ENCODE assay signal across 21 mouse cellular contexts in genomic region chr12:85930713-85931112, GRCm38 (mm10).
DNase-seq lines count a peak whose midpoint lies in the region; ATAC-seq and TF ChIP-seq lines count a peak whose summit lies in the region.
"Had no signal": no experiment of that assay in that cellular context is flagged by ENCODE, and none has a peak within 500 bp of the region (broad histone marks: within the 10 kb centered on the region; RNA-seq: fewer than 3 reads in every experiment).

No protein-coding gene starts in this region.

- peaks cover 6% of the 10 kb centered on the region; the same call in 1 of the 2 replicates for H3K36me3 ChIP-seq in hindbrain, postnatal 0 days (ENCODE audit: insufficient read depth, low read length)
- H3K36me3 ChIP-seq in hindbrain, embryonic 12.5 days = peaks cover 21% of the 10 kb centered on the region
- H3K36me3 ChIP-seq in stomach, postnatal 0 days (ENCODE audit: control insufficient read depth, insufficient read depth, low read length) = 0 out of 2 replicates have a peak, but pooled peaks cover 7% of the 10 kb centered on the region
- H3K36me3 ChIP-seq in neural tube, embryonic 15.5 days = peaks cover 15% of the 10 kb centered on the region

- WGBS in hindbrain, postnatal 0 days = 85% methylated on average over 3 of the region's 3 CpGs
- WGBS in hindbrain, embryonic 12.5 days = 91% methylated on average over 3 of the region's 3 CpGs
- 86% methylated on average over 3 of the region's 3 CpGs for WGBS in stomach, postnatal 0 days
- WGBS in neural tube, embryonic 15.5 days = 81% methylated on average over 3 of the region's 3 CpGs

- no peak for TF ChIP-seq EP300 in stomach, postnatal 0 days (optimal IDR thresholded peaks at IDR 0.05)

- peak; percentile 41 for TF ChIP-seq CTCF in hindbrain, postnatal 0 days (IDR thresholded peaks at IDR 0.05; ENCODE audit: low read depth)
- peak; percentile 23; the same call in 1 of the 2 replicates for TF ChIP-seq CTCF in stomach, postnatal 0 days (IDR thresholded peaks at IDR 0.05; ENCODE audit: low read depth)

- H3K27ac ChIP-seq in hindbrain, postnatal 0 days = no peak overlapping the region
- H3K27ac ChIP-seq in hindbrain, embryonic 12.5 days = no peak overlapping the region
- no peak overlapping the region for H3K27ac ChIP-seq in stomach, postnatal 0 days (replicated peaks)
- H3K27ac ChIP-seq in neural tube, embryonic 15.5 days (replicated peaks) = no peak overlapping the region
- H3K27ac ChIP-seq: embryonic facial prominence, embryonic 10.5 days; forebrain, embryonic 15.5 days; macrophage had no signal

- H3K9ac ChIP-seq in hindbrain, postnatal 0 days (replicated peaks; ENCODE audit: low read length) = no peak overlapping the region
- H3K9ac ChIP-seq in hindbrain, embryonic 12.5 days = no peak overlapping the region
- H3K9ac ChIP-seq in stomach, postnatal 0 days (ENCODE audit: low read length) = no peak overlapping the region
- H3K9ac ChIP-seq in neural tube, embryonic 15.5 days (replicated peaks) = no peak overlapping the region
- H3K9ac ChIP-seq: forebrain, embryonic 15.5 days; heart, embryonic 12.5 days had no signal

- DNase-seq in cerebellum, postnatal 10 days = peak; percentile 36 to 46
- no peak for DNase-seq in cerebellum, adult 9-11 months
- no peak for DNase-seq in hindbrain, postnatal 0 days (ENCODE audit: low spot score)
- DNase-seq in retina, embryonic 14.5 days (ENCODE audit: low spot score) = peak; percentile 7
- no peak for DNase-seq in retina, postnatal 1 day
- no peak for DNase-seq in stomach, postnatal 0 days (ENCODE audit: low spot score)
- DNase-seq: heart, postnatal 36 days; kidney, adult 18-20 months; kidney, postnatal 25 days; layer of hippocampus, adult 9-11 months; right cerebral cortex, adult 18-20 months had no signal

- no peaks in the 10 kb centered on the region for H3K4me1 ChIP-seq in hindbrain, postnatal 0 days (ENCODE audit: insufficient read depth, low read length)
- no peaks in the 10 kb centered on the region for H3K4me1 ChIP-seq in hindbrain, embryonic 12.5 days
- no peaks in the 10 kb centered on the region for H3K4me1 ChIP-seq in stomach, postnatal 0 days (replicated peaks; ENCODE audit: control insufficient read depth, insufficient read depth)
- no peaks in the 10 kb centered on the region for H3K4me1 ChIP-seq in neural tube, embryonic 15.5 days

- H3K4me2 ChIP-seq in hindbrain, postnatal 0 days (ENCODE audit: low read depth, low read length) = no peak overlapping the region
- no peak overlapping the region for H3K4me2 ChIP-seq in hindbrain, embryonic 12.5 days (replicated peaks)
- no peak overlapping the region for H3K4me2 ChIP-seq in stomach, postnatal 0 days (replicated peaks; ENCODE audit: low read depth)
- H3K4me2 ChIP-seq in neural tube, embryonic 15.5 days = no peak overlapping the region
- H3K4me2 ChIP-seq: forebrain, embryonic 15.5 days; heart, embryonic 12.5 days; midbrain, embryonic 11.5 days had no signal

- no peaks in the 10 kb centered on the region for H3K27me3 ChIP-seq in hindbrain, postnatal 0 days (ENCODE audit: insufficient read depth, low read length)
- H3K27me3 ChIP-seq in hindbrain, embryonic 12.5 days = no peaks in the 10 kb centered on the region
- H3K27me3 ChIP-seq in stomach, postnatal 0 days (ENCODE audit: control insufficient read depth, insufficient read depth, low read length) = no peaks in the 10 kb centered on the region
- H3K27me3 ChIP-seq in neural tube, embryonic 15.5 days (replicated peaks) = no peaks in the 10 kb centered on the region
- H3K27me3 ChIP-seq: forebrain, embryonic 15.5 days; heart, embryonic 12.5 days had no signal

- H3K9me3 ChIP-seq in hindbrain, postnatal 0 days (ENCODE audit: low read length) = no peaks in the 10 kb centered on the region
- no peaks in the 10 kb centered on the region for H3K9me3 ChIP-seq in hindbrain, embryonic 12.5 days (replicated peaks)
- no peaks in the 10 kb centered on the region for H3K9me3 ChIP-seq in stomach, postnatal 0 days (ENCODE audit: control insufficient read depth, low read length)
- no peaks in the 10 kb centered on the region for H3K9me3 ChIP-seq in neural tube, embryonic 15.5 days (replicated peaks)
- H3K9me3 ChIP-seq: embryonic facial prominence, embryonic 10.5 days; forebrain, embryonic 15.5 days; G1E had no signal

- H3K4me3 ChIP-seq in hindbrain, postnatal 0 days (ENCODE audit: low read length) = no peak overlapping the region
- H3K4me3 ChIP-seq in hindbrain, embryonic 12.5 days = no peak overlapping the region
- no peak overlapping the region for H3K4me3 ChIP-seq in stomach, postnatal 0 days (ENCODE audit: low read depth, low read length)
- no peak overlapping the region for H3K4me3 ChIP-seq in neural tube, embryonic 15.5 days (replicated peaks)
- H3K4me3 ChIP-seq: embryonic facial prominence, embryonic 10.5 days; forebrain, embryonic 15.5 days; heart, embryonic 12.5 days; myocyte had no signal

- no peak for ATAC-seq in hindbrain, postnatal 0 days
- no peak for ATAC-seq in hindbrain, embryonic 12.5 days (ENCODE audit: low FRiP score)
- no peak for ATAC-seq in stomach, postnatal 0 days (ENCODE audit: low FRiP score, low TSS enrichment)
- ATAC-seq in neural tube, embryonic 15.5 days (ENCODE audit: low FRiP score) = no peak
- ATAC-seq: forebrain, embryonic 15.5 days; hindbrain, embryonic 16.5 days had no signal

Comparison
In these comparisons a context has a peak if more than half of its experiments do, and no peak if none do; other contexts are left out.
1. DNase-seq: peak in cerebellum, postnatal 10 days (2 of 2) and retina, embryonic 14.5 days (single experiment); none in cerebellum, adult 9-11 months (single experiment), hindbrain, postnatal 0 days (single experiment), retina, postnatal 1 day (single experiment) and stomach, postnatal 0 days (single experiment).